Mouse (Mus musculus): ENCODE data around the gene Hist1h4h. TPM values are rescaled to one million over a fixed set of nuclear protein-coding genes. Genes with fewer than 3 reads are reported as not detected.
A peak's percentile ranks its signal among the peaks of the same experiment; 100 is the strongest.
"Not testable (repeated sequence)": the region's sequence is repeated elsewhere in the genome, so short reads cannot be mapped to it uniquely, and the experiment has no call there.

Gene Hist1h4h
- polyA plus RNA-seq, 1 experiment from 2014 or later, result 5.7 TPM

DNA sequence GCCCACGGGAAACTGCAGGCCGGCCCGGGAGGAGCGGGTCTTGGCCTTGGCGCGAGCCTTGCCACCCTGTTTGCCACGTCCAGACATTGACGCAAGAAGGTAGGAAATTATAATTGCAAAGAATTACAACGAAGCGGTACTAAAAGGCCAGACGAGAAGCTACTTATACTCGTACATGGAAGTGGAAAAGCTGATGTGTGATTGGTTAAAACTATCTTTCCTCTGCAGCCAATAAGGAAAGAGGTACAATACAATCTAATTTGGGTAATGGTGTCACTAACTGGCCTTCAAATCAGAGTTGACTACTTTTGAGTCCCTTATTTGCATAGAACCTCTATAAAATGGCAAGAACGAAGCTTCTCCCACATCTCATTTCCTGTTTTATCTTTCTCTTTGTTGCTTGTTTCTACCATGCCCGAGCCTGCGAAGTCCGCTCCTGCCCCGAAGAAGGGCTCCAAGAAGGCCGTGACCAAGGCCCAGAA lies 40.2 kb downstream of the Hist1h4h start, which contains the start of the genes Hist1h2ae and Hist1h2bg:
Hist1h2ae (minus strand) TSS at position 199 of the 482 bp plus-strand sequence.
Hist1h2bg (plus strand) TSS at position 375 of the 482 bp plus-strand sequence.
- Histone ChIP-seq H3K4me2 (ENCODE audit: low read depth, low read length) (peak within 1 kb of the TSS; percentile 75), H3K9ac (ENCODE audit: low read length) (peak within 1 kb of the TSS; percentile 70), H3K27ac (ENCODE audit: low read length) (peak within 1 kb of the TSS; percentile 95), H3K36me3 (ENCODE audit: control insufficient read depth, insufficient read depth, low read length) (no peaks in the 10 kb centered on the region), H3K27me3 (ENCODE audit: control insufficient read depth, insufficient read depth, low read length) (no peaks in the 10 kb centered on the region), H3K4me1 (ENCODE audit: control insufficient read depth, insufficient read depth, low read length) (peaks cover 23% of the 10 kb centered on the region), H3K4me3 (replicated peaks; ENCODE audit: low read length) (peak within 1 kb of the TSS; percentile 54), H3K9me3 (replicated peaks; ENCODE audit: control insufficient read depth, low read length) (no peaks in the 10 kb centered on the region)
- under 1% methylated on average over 18 of the region's 18 CpGs for WGBS
- peak; percentile 91 for ATAC-seq (ENCODE audit: insufficient read depth, low FRiP score)

DNA sequence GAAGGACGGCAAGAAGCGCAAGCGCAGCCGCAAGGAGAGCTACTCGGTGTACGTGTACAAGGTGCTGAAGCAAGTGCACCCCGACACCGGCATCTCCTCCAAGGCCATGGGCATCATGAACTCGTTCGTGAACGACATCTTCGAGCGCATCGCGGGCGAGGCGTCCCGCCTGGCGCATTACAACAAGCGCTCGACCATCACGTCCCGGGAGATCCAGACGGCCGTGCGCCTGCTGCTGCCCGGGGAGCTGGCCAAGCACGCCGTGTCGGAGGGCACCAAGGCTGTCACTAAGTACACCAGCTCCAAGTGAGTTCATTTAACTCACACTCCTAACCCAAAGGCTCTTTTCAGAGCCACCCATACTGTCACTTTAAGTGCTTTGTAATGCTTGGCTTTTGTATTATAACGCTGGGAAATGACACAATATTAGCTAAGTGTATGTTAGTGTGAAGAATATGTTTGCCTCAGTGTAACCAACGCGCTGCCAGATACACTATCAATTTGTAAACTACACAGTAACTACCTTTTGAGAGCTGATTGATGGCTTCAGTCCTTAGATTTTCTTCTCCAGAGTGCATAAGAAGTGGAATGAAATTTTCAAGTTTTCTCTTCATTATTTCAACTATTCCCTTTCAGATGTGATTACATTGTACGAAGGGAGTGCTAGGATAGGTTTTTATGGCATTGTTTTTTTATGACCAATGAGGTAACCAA lies 40.8 kb downstream of the Hist1h4h start:
- WGBS, result 0% methylated on average over 9 of the region's 34 CpGs
- H3K27me3 ChIP-seq (ENCODE audit: control insufficient read depth, insufficient read depth, low read length); ATAC-seq (ENCODE audit: insufficient read depth, low FRiP score); H3K36me3 ChIP-seq (ENCODE audit: control insufficient read depth, insufficient read depth, low read length); H3K9me3 ChIP-seq (replicated peaks; ENCODE audit: control insufficient read depth, low read length): not testable (repeated sequence)
- Histone ChIP-seq H3K4me1 (ENCODE audit: control insufficient read depth, insufficient read depth, low read length) (peaks cover 27% of the 10 kb centered on the region), H3K4me3 (replicated peaks; ENCODE audit: low read length) (peak overlapping the region; percentile 54), H3K4me2 (ENCODE audit: low read depth, low read length) (peak overlapping the region; percentile 75), H3K27ac (ENCODE audit: low read length) (peak overlapping the region; percentile 93), H3K9ac (ENCODE audit: low read length) (peak overlapping the region; percentile 70)

DNA sequence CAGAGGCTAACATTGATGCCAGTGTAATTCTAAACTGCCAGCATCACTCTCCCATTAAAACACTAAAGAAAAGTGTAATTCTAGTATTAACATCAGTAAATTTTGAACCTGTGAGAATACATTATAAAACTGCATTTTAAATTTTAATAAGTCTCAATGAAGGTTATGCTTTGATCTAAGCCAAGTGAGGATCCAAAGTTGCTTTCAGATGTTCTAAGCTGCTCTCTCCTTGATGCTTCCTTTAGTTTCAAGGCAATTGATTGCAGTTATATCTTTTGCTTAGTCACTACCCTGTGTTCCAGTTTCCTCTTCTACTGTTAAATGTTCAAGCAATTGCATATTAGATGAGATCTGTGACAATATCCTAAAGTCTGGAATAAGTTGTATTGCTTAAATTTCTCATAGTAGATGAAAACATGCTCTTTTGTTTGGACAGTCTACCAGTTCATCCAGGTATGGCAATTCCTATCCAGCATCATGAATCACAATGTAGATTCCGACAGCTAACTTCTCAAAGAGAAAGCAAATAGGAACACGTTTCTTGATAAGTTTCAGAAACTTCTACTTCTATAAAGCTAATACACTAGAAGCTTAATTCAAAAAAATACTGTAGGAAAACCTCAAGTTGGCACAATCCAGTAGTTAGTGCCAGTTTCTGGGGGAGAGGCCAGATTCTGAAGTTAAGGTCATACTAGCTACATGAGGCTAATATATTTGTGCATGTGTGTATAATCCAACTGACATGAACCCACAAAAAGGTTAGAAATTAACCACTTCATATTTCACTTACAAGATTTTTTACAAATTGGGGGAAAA lies 41.6 kb downstream of the Hist1h4h start:
- Histone ChIP-seq H3K27me3 (ENCODE audit: control insufficient read depth, insufficient read depth, low read length) (no peaks in the 10 kb centered on the region), H3K27ac (ENCODE audit: low read length) (peak overlapping the region; percentile 93), H3K4me2 (ENCODE audit: low read depth, low read length) (peak overlapping the region; percentile 75), H3K36me3 (ENCODE audit: control insufficient read depth, insufficient read depth, low read length) (no peaks in the 10 kb centered on the region), H3K9me3 (replicated peaks; ENCODE audit: control insufficient read depth, low read length) (no peaks in the 10 kb centered on the region), H3K9ac (ENCODE audit: low read length) (peak overlapping the region; percentile 62), H3K4me3 (replicated peaks; ENCODE audit: low read length) (peak overlapping the region; percentile 54), H3K4me1 (ENCODE audit: control insufficient read depth, insufficient read depth, low read length) (peaks cover 32% of the 10 kb centered on the region)
- WGBS, result 21% methylated on average over 2 of the region's 2 CpGs
- ATAC-seq (ENCODE audit: insufficient read depth, low FRiP score), result no peak

DNA sequence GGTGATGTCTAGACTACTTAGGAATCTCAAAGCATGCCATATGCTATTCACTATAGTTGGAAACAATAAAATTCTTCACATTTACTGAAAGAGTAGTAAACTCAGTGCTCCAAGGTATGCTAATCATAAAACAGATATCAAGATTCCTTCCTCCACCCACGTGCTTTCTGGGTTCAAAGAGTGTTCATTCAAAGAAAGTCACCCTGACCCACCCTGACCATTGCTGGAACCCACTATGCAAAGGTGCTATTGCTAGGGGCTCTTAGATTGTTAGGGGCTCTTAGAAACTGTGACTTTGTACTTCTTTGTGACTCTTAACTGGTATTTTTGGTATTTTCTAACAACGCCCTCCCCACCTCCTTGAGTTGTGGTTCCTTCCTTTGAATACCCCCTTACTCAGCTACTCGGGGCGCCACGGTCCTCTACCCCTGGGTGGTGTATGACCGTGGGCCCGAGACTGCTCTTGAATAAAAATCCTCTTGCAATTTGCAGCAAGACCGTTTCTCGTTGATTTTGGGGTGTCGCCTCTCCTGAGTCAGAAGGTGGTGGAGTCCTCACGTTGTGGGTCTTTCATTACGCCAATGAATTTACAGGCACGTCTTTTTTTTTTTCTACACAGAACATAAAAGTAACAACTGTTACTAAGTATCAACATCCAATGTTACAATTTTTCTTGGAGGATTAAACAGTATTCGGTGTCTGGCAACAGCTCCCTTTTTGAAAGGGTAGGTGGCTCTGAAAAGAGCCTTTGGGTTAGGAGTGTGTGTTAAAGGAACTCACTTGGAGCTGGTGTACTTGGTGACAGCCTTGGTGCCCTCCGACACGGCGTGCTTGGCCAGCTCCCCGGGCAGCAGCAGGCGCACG lies 42.4 kb downstream of the Hist1h4h start:
- WGBS, result 6% methylated on average over 17 of the region's 20 CpGs
- ATAC-seq (ENCODE audit: insufficient read depth, low FRiP score), result not testable (repeated sequence)

DNA sequence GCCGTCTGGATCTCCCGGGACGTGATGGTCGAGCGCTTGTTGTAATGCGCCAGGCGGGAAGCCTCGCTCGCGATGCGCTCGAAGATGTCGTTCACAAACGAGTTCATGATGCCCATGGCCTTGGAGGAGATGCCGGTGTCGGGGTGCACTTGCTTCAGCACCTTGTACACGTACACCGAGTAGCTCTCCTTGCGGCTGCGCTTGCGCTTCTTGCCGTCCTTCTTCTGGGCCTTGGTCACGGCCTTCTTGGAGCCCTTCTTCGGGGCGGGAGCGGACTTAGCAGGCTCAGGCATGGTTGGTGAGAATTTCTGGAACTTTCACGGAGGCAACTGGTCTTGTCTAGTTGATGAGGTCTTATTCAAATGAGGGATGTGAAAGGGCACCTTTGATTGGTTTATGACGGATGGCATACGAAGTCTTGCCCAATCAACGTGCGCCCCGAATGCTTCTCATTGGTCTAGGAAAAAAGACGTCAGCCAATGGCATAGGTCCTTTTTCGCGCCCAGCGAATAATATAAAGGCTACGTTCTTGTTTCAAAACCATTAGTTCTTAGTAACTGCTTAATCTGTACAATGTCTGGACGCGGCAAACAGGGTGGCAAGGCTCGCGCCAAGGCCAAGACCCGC lies 43.2 kb downstream of the Hist1h4h start, which contains the start of the genes Hist1h2bf and Hist1h2ad:
Hist1h2bf (minus strand) TSS at position 299 of the 627 bp plus-strand sequence.
Hist1h2ad (plus strand) TSS at position 484 of the 627 bp plus-strand sequence.
- not testable (repeated sequence) for H3K9me3 ChIP-seq (replicated peaks; ENCODE audit: control insufficient read depth, low read length); H3K27me3 ChIP-seq (ENCODE audit: control insufficient read depth, insufficient read depth, low read length); H3K36me3 ChIP-seq (ENCODE audit: control insufficient read depth, insufficient read depth, low read length)
- ATAC-seq (ENCODE audit: insufficient read depth, low FRiP score), result peak; percentile 91
- peak within 1 kb of the TSS; percentile 78 for H3K4me2 ChIP-seq (ENCODE audit: low read depth, low read length)
- H3K4me3 ChIP-seq (replicated peaks; ENCODE audit: low read length), result peak within 1 kb of the TSS; percentile 54
- peak within 1 kb of the TSS; percentile 71 for H3K9ac ChIP-seq (ENCODE audit: low read length)
- H3K27ac ChIP-seq (ENCODE audit: low read length), result peak within 1 kb of the TSS; percentile 91
- peaks cover 33% of the 10 kb centered on the region for H3K4me1 ChIP-seq (ENCODE audit: control insufficient read depth, insufficient read depth, low read length)
- WGBS, result under 1% methylated on average over 22 of the region's 42 CpGs

More for the DNA sequence above, 42.4 kb downstream of the Hist1h4h start:
- Histone ChIP-seq H3K4me1 (ENCODE audit: control insufficient read depth, insufficient read depth, low read length) (peaks cover 33% of the 10 kb centered on the region), H3K4me3 (replicated peaks; ENCODE audit: low read length) (peak overlapping the region; percentile 54), H3K4me2 (ENCODE audit: low read depth, low read length) (peak overlapping the region; percentile 75), H3K27ac (ENCODE audit: low read length) (peak overlapping the region; percentile 91), H3K9ac (ENCODE audit: low read length) (peak overlapping the region; percentile 71)
- not testable (repeated sequence) for H3K9me3 ChIP-seq (replicated peaks; ENCODE audit: control insufficient read depth, low read length); H3K27me3 ChIP-seq (ENCODE audit: control insufficient read depth, insufficient read depth, low read length); H3K36me3 ChIP-seq (ENCODE audit: control insufficient read depth, insufficient read depth, low read length)

DNA sequence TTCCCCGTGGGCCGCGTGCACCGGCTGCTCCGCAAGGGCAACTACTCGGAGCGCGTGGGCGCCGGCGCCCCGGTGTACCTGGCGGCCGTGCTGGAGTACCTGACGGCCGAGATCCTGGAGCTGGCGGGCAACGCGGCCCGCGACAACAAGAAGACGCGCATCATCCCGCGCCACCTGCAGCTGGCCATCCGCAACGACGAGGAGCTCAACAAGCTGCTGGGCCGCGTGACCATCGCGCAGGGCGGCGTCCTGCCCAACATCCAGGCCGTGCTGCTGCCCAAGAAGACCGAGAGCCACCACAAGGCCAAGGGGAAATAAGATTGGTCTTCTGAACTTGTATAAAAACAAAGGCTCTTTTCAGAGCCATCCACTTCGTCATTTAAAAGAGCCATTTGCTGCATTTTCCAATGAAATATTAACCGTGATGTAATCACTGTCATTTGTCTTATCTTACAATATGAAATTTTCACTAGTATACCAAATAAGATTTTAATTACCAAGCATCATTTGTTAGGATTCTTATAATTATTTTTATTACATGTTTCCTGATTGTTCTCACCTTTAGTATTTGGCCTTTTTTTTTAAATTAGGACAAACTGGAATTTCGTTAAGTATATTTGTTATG lies 43.8 kb downstream of the Hist1h4h start:
- not testable (repeated sequence) for ATAC-seq (ENCODE audit: insufficient read depth, low FRiP score); H3K36me3 ChIP-seq (ENCODE audit: control insufficient read depth, insufficient read depth, low read length); H3K9me3 ChIP-seq (replicated peaks; ENCODE audit: control insufficient read depth, low read length); H3K27me3 ChIP-seq (ENCODE audit: control insufficient read depth, insufficient read depth, low read length)
- H3K9ac ChIP-seq (ENCODE audit: low read length), result 0 out of 2 replicates have a peak overlapping the region, but pooled peaks have one; percentile 57
- peaks cover 33% of the 10 kb centered on the region for H3K4me1 ChIP-seq (ENCODE audit: control insufficient read depth, insufficient read depth, low read length)
- peak overlapping the region; percentile 40 for H3K4me3 ChIP-seq (replicated peaks; ENCODE audit: low read length)
- H3K4me2 ChIP-seq (ENCODE audit: low read depth, low read length), result peak overlapping the region; percentile 78
- peak overlapping the region; percentile 80 for H3K27ac ChIP-seq (ENCODE audit: low read length)
- under 1% methylated on average over 6 of the region's 39 CpGs for WGBS

DNA sequence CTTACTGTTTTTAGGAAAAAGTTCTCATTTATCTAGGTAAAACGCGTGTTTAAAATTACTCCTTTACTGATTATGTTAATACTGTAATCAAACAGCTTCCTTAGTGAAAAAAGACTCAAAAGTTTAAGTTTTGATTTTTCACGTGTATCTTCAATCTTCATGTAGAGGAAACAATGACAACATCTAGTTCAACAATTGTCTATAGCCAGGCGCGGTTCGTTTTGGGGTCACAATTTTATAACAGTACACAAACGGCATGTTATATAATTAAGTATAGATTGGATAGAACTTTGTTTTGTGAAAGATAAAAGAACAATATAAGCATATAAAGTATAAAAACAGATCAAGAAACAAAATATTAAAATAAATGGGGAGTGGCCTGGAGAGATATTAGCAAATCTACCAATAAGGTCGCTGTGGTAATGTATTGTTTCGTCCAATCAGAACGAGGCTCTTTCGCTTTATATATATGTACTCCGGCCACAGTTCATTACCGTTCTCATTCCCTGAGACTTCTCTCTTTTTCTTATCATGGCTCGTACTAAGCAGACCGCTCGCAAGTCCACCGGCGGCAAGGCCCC lies 44.5 kb downstream of the Hist1h4h start, which contains the start of gene Hist1h3d:
Hist1h3d (plus strand) TSS at position 493 of the 581 bp plus-strand sequence.
- ATAC-seq (ENCODE audit: insufficient read depth, low FRiP score), result peak; percentile 63
- Histone ChIP-seq H3K36me3 (ENCODE audit: control insufficient read depth, insufficient read depth, low read length) (no peaks in the 10 kb centered on the region), H3K27ac (ENCODE audit: low read length) (peak within 1 kb of the TSS; percentile 90), H3K4me2 (ENCODE audit: low read depth, low read length) (peak within 1 kb of the TSS; percentile 78), H3K9me3 (replicated peaks; ENCODE audit: control insufficient read depth, low read length) (no peaks in the 10 kb centered on the region), H3K27me3 (ENCODE audit: control insufficient read depth, insufficient read depth, low read length) (no peaks in the 10 kb centered on the region), H3K9ac (ENCODE audit: low read length) (peak within 1 kb of the TSS; percentile 64), H3K4me1 (ENCODE audit: control insufficient read depth, insufficient read depth, low read length) (peaks cover 28% of the 10 kb centered on the region), H3K4me3 (replicated peaks; ENCODE audit: low read length) (peak within 1 kb of the TSS; percentile 52)
- WGBS, result under 1% methylated on average over 18 of the region's 18 CpGs
